Mouse (Mus musculus) ES-E14 (cell line): ENCODE measurements at regions not wholly inside any gene's neighbourhood (a gene's known extent, or its start where the extent isn't known, plus 50 kb on each side); places are given as distances from the start of the nearest gene placed in this dataset.

Experiments used
- CHD2 ChIP-seq: IDR thresholded peaks from 2 replicates; pipeline ENCODE4 v1.6.1; 2014; ENCODE audit warnings: mild to moderate bottlenecking, low read depth, low read length, inconsistent platforms
- HCFC1 ChIP-seq: IDR thresholded peaks from 2 replicates; pipeline ENCODE4 v1.6.1; 2012; ENCODE audit warnings: low read length, inconsistent platforms, borderline replicate concordance; ENCODE audit not compliant: insufficient read depth
- MAFK ChIP-seq: IDR thresholded peaks from 2 replicates; pipeline ENCODE4 v1.6.1; 2014; ENCODE audit warnings: mild to moderate bottlenecking, low read depth, low read length, inconsistent platforms; ENCODE audit not compliant: insufficient read depth
- ZC3H11A ChIP-seq: IDR thresholded peaks from 2 replicates; pipeline ENCODE4 v1.6.1; 2012; ENCODE audit warnings: low read depth, mild to moderate bottlenecking, inconsistent platforms, low read length, borderline replicate concordance
- ZNF384 ChIP-seq: IDR thresholded peaks from 2 replicates; pipeline ENCODE4 v1.6.1; 2012; ENCODE audit warnings: low read depth, low read length, inconsistent platforms

- no peak for TF ChIP-seq MAFK
- no peak for TF ChIP-seq ZC3H11A
- no peak for TF ChIP-seq ZNF384
- no peak for TF ChIP-seq HCFC1
- TF ChIP-seq CHD2: no peak
Measured at GRCm38 (mm10) chr10:21474242-21474641, 97.2 kb downstream of the Aldh8a1 start.
